Mouse (Mus musculus): ENCODE measurements around the gene H2al1m. TPM values are rescaled to one million over a fixed set of nuclear protein-coding genes. Genes with fewer than 3 reads are reported as not detected.

H2al1m gene
- polyA plus RNA-seq, 2 experiments = not detected

Other genes with a start within 250 kb of the H2al1m start
- gene Fthl17f, start 220.7 kb upstream of the H2al1m start, polyA plus RNA-seq (2012; rRNA removed) = not detected in 2 replicates
- not detected in 2 replicates for gene Fthl17f, start 220.7 kb upstream of the H2al1m start, polyA plus RNA-seq (2014; fragmentation: Nextera tagmentation; extraction: Ambion mirVana)
- gene 4930402K13Rik, start 179.2 kb upstream of the H2al1m start, polyA plus RNA-seq (2012; rRNA removed) = not detected in 2 replicates
- not detected in 2 replicates for gene 4930402K13Rik, start 179.2 kb upstream of the H2al1m start, polyA plus RNA-seq (2014; fragmentation: Nextera tagmentation; extraction: Ambion mirVana)
- 0.29 and 0.60 TPM in 2 replicates for gene Lancl3, start 83.9 kb upstream of the H2al1m start, polyA plus RNA-seq (2012; rRNA removed)
- 0.63 and 0.93 TPM in 2 replicates for gene Lancl3, start 83.9 kb upstream of the H2al1m start, polyA plus RNA-seq (2014; fragmentation: Nextera tagmentation; extraction: Ambion mirVana)
- not detected in 2 replicates for gene Gm14862, start 26.9 kb upstream of the H2al1m start, polyA plus RNA-seq (2012; rRNA removed)
- not detected in 2 replicates for gene Gm14862, start 26.9 kb upstream of the H2al1m start, polyA plus RNA-seq (2014; fragmentation: Nextera tagmentation; extraction: Ambion mirVana)
- 0.84 and 0.95 TPM in 2 replicates for gene Xk, start 11.0 kb upstream of the H2al1m start, polyA plus RNA-seq (2012; rRNA removed)
- 0.80 and 0.86 TPM in 2 replicates for gene Xk, start 11.0 kb upstream of the H2al1m start, polyA plus RNA-seq (2014; fragmentation: Nextera tagmentation; extraction: Ambion mirVana)
- not detected in 2 replicates for gene H2al1k, start 66.9 kb downstream of the H2al1m start, polyA plus RNA-seq (2012; rRNA removed)
- not detected in 2 replicates for gene H2al1k, start 66.9 kb downstream of the H2al1m start, polyA plus RNA-seq (2014; fragmentation: Nextera tagmentation; extraction: Ambion mirVana)
- gene Cybb, start 204.0 kb downstream of the H2al1m start, polyA plus RNA-seq (2012; rRNA removed) = 0.83 and 1.1 TPM in 2 replicates
- gene Cybb, start 204.0 kb downstream of the H2al1m start, polyA plus RNA-seq (2014; fragmentation: Nextera tagmentation; extraction: Ambion mirVana) = 3.1 and 3.8 TPM in 2 replicates

All from limb, embryonic 14.5 days (tissue).